Mouse (Mus musculus): Measurements from ENCODE around the gene Ccser2. TPM values are rescaled to one million over a fixed set of nuclear protein-coding genes. Genes with fewer than 3 reads are reported as not detected.

Gene Ccser2
- polyA plus RNA-seq, 1 experiment from 2014 or later: 53.1 TPM

DNA sequence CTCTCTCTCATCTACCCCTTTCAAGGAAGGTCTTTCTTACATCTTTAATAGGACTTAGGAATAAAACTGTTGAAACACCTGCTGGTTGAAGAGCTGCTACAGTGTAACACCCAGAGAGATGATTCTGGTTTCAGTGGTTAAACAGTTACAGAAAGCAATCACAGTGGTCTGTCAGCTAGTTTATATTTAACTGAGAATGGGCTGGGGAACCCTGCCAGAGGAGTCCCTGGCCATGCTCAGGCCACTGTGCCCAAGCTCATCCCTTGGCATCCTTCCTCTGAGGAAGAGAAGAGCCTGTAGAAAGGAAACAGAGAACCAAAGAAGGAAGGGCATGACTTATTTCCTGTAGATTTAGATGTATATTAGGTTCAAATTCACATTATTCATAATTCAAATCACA, 21.2 kb upstream of the Ccser2 start:
- Histone ChIP-seq H3K36me3 (ENCODE audit: control insufficient read depth, insufficient read depth, low read length) (no peaks in the 10 kb centered on the region), H3K4me3 (ENCODE audit: low read depth, low read length) (no peak overlapping the region), H3K4me1 (ENCODE audit: control insufficient read depth, insufficient read depth, low read length) (no peaks in the 10 kb centered on the region), H3K9ac (ENCODE audit: low read length) (no peak overlapping the region), H3K27ac (ENCODE audit: low read depth, low read length) (no peak overlapping the region), H3K27me3 (replicated peaks; ENCODE audit: control insufficient read depth, insufficient read depth, low read length) (no peaks in the 10 kb centered on the region), H3K9me3 (replicated peaks; ENCODE audit: control insufficient read depth, low read length) (no peaks in the 10 kb centered on the region), H3K4me2 (ENCODE audit: low read length) (no peak overlapping the region)
- ATAC-seq: no peak
- DNase-seq (ENCODE audit: low spot score): no peak

DNA sequence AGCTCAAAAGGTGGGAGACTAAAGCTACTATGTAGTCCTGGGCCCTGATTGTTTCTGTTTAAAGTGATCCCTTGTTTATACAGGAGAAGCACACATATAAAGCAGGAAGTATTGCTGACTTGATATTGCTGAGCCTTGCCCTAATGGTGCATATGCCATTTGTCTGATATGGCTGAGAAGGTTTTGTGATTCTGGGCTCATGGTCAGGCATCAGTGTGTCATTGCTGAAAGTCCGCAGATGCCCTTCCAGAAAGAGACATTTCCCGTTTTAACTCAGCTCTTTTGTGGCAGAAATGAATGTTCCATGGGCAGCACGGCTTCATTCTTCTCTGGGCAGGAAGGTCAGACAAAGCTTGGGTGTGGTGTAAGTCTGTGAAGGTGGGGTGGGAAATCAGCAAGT, 17.1 kb upstream of the Ccser2 start:
- Histone ChIP-seq H3K9me3 (replicated peaks; ENCODE audit: control insufficient read depth, low read length) (no peaks in the 10 kb centered on the region), H3K27me3 (replicated peaks; ENCODE audit: control insufficient read depth, insufficient read depth, low read length) (no peaks in the 10 kb centered on the region), H3K4me3 (ENCODE audit: low read depth, low read length) (no peak overlapping the region), H3K9ac (ENCODE audit: low read length) (no peak overlapping the region), H3K4me1 (ENCODE audit: control insufficient read depth, insufficient read depth, low read length) (no peaks in the 10 kb centered on the region), H3K4me2 (ENCODE audit: low read length) (no peak overlapping the region), H3K27ac (ENCODE audit: low read depth, low read length) (no peak overlapping the region), H3K36me3 (ENCODE audit: control insufficient read depth, insufficient read depth, low read length) (no peaks in the 10 kb centered on the region)
- ATAC-seq: no peak
- WGBS: 85% methylated on average over 3 of the region's 3 CpGs
- no peak for DNase-seq (ENCODE audit: low spot score)

DNA sequence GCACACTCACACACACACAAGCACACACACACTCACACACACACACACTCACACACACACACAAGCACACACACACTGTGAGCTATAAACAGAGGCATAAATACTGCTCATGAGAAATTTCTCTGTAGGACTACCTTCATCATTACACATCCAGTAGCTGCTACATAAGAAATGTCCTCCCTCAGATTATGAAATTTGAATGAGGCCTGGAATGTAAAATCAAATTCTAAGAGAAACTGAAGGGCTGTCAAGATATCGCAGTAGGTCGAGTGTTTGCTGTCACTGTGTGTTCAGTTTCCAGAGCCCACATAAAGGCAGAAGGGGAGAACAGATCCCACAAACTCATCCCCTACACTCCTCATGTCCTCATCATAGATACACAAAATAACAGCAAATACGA, 6.4 kb upstream of the Ccser2 start:
- Histone ChIP-seq H3K4me3 (ENCODE audit: low read depth, low read length) (no peak overlapping the region), H3K27me3 (replicated peaks; ENCODE audit: control insufficient read depth, insufficient read depth, low read length) (no peaks in the 10 kb centered on the region), H3K36me3 (ENCODE audit: control insufficient read depth, insufficient read depth, low read length) (no peaks in the 10 kb centered on the region), H3K9ac (ENCODE audit: low read length) (no peak overlapping the region), H3K4me2 (ENCODE audit: low read length) (no peak overlapping the region), H3K4me1 (ENCODE audit: control insufficient read depth, insufficient read depth, low read length) (no peaks in the 10 kb centered on the region), H3K27ac (ENCODE audit: low read depth, low read length) (no peak overlapping the region), H3K9me3 (replicated peaks; ENCODE audit: control insufficient read depth, low read length) (no peaks in the 10 kb centered on the region)
- ATAC-seq (no peak), DNase-seq (ENCODE audit: low spot score) (no peak)
- WGBS: 95% methylated on average over 3 of the region's 3 CpGs

DNA sequence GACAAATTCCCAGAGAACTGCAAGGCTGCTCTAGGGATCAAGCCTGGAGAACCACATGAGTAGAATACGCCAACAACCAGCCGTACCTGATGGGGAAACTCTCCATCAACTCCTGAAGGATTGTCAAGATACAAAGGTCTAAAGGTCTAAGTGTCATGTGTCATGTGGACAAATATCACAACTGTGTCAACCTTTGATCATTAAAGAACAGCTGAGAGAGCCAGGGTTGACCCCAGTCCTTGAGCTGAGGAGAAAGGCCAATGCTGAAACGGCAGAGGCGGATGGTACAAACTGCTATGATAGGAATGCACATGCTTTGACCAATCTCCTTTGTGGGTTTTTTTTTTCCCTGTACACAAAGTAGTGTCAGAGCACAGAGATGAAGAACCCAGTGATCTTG, 2.6 kb upstream of the Ccser2 start:
- H3K9ac ChIP-seq (ENCODE audit: low read length): no peak overlapping the region
- H3K4me2 ChIP-seq (ENCODE audit: low read length): no peak overlapping the region
- peaks cover 12% of the 10 kb centered on the region for H3K4me1 ChIP-seq (ENCODE audit: control insufficient read depth, insufficient read depth, low read length)
- 93% methylated on average over 4 of the region's 4 CpGs for WGBS
- DNase-seq (ENCODE audit: low spot score) (no peak), ATAC-seq (no peak)
- no peaks in the 10 kb centered on the region for H3K36me3 ChIP-seq (ENCODE audit: control insufficient read depth, insufficient read depth, low read length)
- no peaks in the 10 kb centered on the region for H3K9me3 ChIP-seq (replicated peaks; ENCODE audit: control insufficient read depth, low read length)
- no peaks in the 10 kb centered on the region for H3K27me3 ChIP-seq (replicated peaks; ENCODE audit: control insufficient read depth, insufficient read depth, low read length)
- H3K4me3 ChIP-seq (ENCODE audit: low read depth, low read length): no peak overlapping the region
- no peak overlapping the region for H3K27ac ChIP-seq (ENCODE audit: low read depth, low read length)

DNA sequence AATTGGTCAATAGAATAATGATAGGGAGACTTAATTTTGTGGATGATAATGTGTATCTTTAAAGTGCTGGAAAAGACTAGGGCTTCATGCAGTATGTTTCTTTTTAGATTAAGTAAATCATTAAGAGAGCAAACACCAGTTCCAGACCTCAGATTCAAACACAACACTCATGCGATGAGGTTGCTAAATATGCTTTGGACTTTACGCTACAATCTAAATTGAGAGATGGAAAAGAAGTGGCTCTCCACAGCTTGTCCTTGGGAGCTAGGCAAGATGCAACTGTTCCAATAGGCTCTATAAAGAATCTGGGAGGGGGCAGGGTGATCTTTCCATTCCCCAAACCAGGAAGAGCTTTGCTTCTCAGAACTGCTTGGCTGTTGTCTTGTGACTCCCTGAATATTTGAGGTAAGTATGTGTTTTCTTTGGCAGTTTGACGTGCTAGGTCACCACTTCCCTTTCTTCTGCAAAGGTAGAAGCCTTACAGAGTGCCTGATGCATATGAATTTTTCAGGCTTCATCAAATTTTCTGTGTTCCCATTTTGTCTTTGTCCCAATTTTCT, 1.4 kb upstream of the Ccser2 start:
- Histone ChIP-seq H3K36me3 (ENCODE audit: control insufficient read depth, insufficient read depth, low read length) (no peaks in the 10 kb centered on the region), H3K27ac (ENCODE audit: low read depth, low read length) (no peak overlapping the region), H3K4me2 (ENCODE audit: low read length) (no peak overlapping the region), H3K4me1 (ENCODE audit: control insufficient read depth, insufficient read depth, low read length) (peaks cover 12% of the 10 kb centered on the region), H3K9me3 (replicated peaks; ENCODE audit: control insufficient read depth, low read length) (no peaks in the 10 kb centered on the region), H3K9ac (ENCODE audit: low read length) (no peak overlapping the region), H3K27me3 (replicated peaks; ENCODE audit: control insufficient read depth, insufficient read depth, low read length) (no peaks in the 10 kb centered on the region), H3K4me3 (ENCODE audit: low read depth, low read length) (no peak overlapping the region)
- 94% methylated on average over 3 of the region's 3 CpGs for WGBS
- DNase-seq (ENCODE audit: low spot score) (no peak), ATAC-seq (no peak)

DNA sequence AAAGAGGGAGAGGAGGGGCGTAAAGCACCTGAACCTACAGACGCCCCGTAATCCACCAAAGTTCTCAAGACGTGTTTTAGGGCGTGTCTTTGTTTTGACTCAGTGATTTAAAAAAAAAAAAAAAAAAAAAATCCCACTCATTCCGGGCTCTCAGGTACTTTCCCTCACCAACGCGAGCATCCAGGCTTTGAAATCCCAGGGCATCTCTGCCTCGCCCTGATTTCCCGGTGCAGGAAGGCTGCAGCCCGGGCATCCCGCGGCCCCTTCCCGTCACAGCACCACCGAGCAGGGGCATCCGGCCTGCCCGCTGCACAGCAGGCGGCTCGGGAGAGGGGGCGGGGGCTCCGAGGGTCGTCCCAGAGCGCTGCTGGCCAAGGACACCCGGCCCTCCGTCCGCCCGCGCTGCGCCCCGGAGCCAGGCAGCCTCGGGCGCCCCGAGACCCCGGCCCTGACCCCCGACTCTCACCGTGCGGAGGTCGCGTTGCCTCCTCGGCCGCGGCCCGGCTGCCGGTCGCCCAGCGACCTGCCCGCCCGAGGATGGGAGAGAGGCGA, 425 bp downstream of the Ccser2 start:
- Histone ChIP-seq H3K4me1 (ENCODE audit: control insufficient read depth, insufficient read depth, low read length) (peaks cover 12% of the 10 kb centered on the region), H3K9me3 (replicated peaks; ENCODE audit: control insufficient read depth, low read length) (no peaks in the 10 kb centered on the region), H3K9ac (ENCODE audit: low read length) (peak overlapping the region; percentile 90), H3K4me3 (ENCODE audit: low read depth, low read length) (peak overlapping the region; percentile 88), H3K27ac (ENCODE audit: low read depth, low read length) (peak overlapping the region; percentile 82), H3K4me2 (ENCODE audit: low read length) (peak overlapping the region; percentile 54), H3K36me3 (ENCODE audit: control insufficient read depth, insufficient read depth, low read length) (no peaks in the 10 kb centered on the region), H3K27me3 (replicated peaks; ENCODE audit: control insufficient read depth, insufficient read depth, low read length) (no peaks in the 10 kb centered on the region)
- DNase-seq (ENCODE audit: low spot score) (peak; percentile 46), ATAC-seq (peak; percentile 84)
- WGBS: under 1% methylated on average over 21 of the region's 49 CpGs

DNA sequence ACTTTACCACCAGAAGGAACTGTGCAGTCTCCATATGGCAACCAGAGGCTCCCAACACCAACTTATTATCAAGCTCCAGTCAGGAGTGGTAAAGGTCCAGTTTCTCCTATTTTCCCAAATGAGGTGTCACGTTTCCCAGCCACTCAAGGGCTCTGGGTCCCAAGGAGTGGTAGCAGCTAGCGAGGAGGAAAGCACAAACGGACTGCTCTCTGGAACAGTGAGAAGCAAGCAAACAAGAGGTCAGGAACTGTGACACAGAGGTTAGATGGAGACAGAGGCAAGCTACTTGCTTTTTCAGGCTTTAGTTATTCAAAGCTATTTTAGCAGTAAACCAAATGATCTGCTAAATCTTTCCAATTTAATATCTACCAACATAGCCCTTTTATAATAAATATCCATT, 3.2 kb downstream of the Ccser2 start:
- no peaks in the 10 kb centered on the region for H3K9me3 ChIP-seq (replicated peaks; ENCODE audit: control insufficient read depth, low read length)
- H3K27me3 ChIP-seq (replicated peaks; ENCODE audit: control insufficient read depth, insufficient read depth, low read length): no peaks in the 10 kb centered on the region
- ATAC-seq (no peak), DNase-seq (ENCODE audit: low spot score) (no peak)
- no peaks in the 10 kb centered on the region for H3K36me3 ChIP-seq (ENCODE audit: control insufficient read depth, insufficient read depth, low read length)
- 45% methylated on average over 3 of the region's 3 CpGs for WGBS
- no peak overlapping the region for H3K9ac ChIP-seq (ENCODE audit: low read length)
- no peak overlapping the region for H3K4me2 ChIP-seq (ENCODE audit: low read length)
- H3K4me3 ChIP-seq (ENCODE audit: low read depth, low read length): no peak overlapping the region
- H3K4me1 ChIP-seq (ENCODE audit: control insufficient read depth, insufficient read depth, low read length): peaks cover 12% of the 10 kb centered on the region
- H3K27ac ChIP-seq (ENCODE audit: low read depth, low read length): no peak overlapping the region

DNA sequence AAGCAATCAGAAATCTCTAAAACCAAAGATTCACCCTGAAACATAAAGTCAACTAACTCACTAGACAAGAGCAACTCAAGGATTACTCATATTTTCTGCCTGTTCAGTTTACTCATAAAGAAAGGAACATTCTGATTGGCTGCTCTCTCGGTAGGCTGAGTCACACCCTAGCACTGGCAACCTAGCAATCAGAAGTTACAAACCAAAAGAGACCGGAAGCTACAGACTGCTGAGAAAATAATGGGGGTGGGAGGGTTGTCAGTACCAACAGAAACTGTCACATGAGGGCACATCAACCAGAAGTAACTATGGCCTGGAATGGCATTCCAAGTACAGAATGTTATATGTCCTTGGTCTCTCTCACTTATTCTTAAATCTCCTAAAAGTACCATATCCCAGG, 6.1 kb downstream of the Ccser2 start:
- no peak for ATAC-seq
- no peak for DNase-seq (ENCODE audit: low spot score)
- peaks cover 9% of the 10 kb centered on the region for H3K4me1 ChIP-seq (ENCODE audit: control insufficient read depth, insufficient read depth, low read length)
- no peaks in the 10 kb centered on the region for H3K36me3 ChIP-seq (ENCODE audit: control insufficient read depth, insufficient read depth, low read length)
- H3K4me2 ChIP-seq (ENCODE audit: low read length): no peak overlapping the region
- no peaks in the 10 kb centered on the region for H3K9me3 ChIP-seq (replicated peaks; ENCODE audit: control insufficient read depth, low read length)
- no peak overlapping the region for H3K9ac ChIP-seq (ENCODE audit: low read length)
- H3K4me3 ChIP-seq (ENCODE audit: low read depth, low read length): no peak overlapping the region
- H3K27me3 ChIP-seq (replicated peaks; ENCODE audit: control insufficient read depth, insufficient read depth, low read length): no peaks in the 10 kb centered on the region
- H3K27ac ChIP-seq (ENCODE audit: low read depth, low read length): no peak overlapping the region
- 92% methylated on average over 2 of the region's 2 CpGs for WGBS

DNA sequence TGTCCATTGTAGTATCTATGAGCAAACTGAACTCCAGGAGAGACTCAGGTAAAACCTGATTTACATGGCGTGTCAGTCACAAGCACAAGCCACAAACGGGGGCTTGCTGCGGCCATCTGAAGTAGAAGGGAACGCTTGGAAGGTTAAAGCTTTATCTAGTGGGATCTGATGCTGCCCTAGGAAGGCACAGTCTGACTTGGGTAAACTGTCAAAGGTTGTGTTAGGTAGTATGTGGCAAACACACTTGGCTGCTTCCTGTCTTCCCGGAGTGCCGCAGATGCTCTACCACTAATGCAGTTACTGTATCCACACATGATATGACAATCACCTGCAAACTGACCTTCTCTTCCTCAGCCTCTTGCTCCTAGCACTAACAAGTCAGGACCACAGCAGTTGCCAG, 10.9 kb downstream of the Ccser2 start:
- Histone ChIP-seq H3K27ac (ENCODE audit: low read depth, low read length) (no peak overlapping the region), H3K27me3 (replicated peaks; ENCODE audit: control insufficient read depth, insufficient read depth, low read length) (no peaks in the 10 kb centered on the region), H3K9ac (ENCODE audit: low read length) (no peak overlapping the region), H3K9me3 (replicated peaks; ENCODE audit: control insufficient read depth, low read length) (no peaks in the 10 kb centered on the region), H3K36me3 (ENCODE audit: control insufficient read depth, insufficient read depth, low read length) (no peaks in the 10 kb centered on the region), H3K4me1 (ENCODE audit: control insufficient read depth, insufficient read depth, low read length) (no peaks in the 10 kb centered on the region), H3K4me2 (ENCODE audit: low read length) (no peak overlapping the region), H3K4me3 (ENCODE audit: low read depth, low read length) (no peak overlapping the region)
- DNase-seq (ENCODE audit: low spot score): no peak
- ATAC-seq: no peak
- WGBS: 94% methylated on average over 6 of the region's 6 CpGs
